Mouse (Mus musculus) spleen, adult 2 months (tissue): ENCODE measurements around the gene Gna14. TPM values are rescaled to one million over a fixed set of nuclear protein-coding genes. Genes with fewer than 3 reads are reported as not detected.

ENCODE experiments used
- DNase-seq, 2 experiments: peaks; one replicate each; pipeline versions ENCODE4 v3.0.0 to v3.0.0-alpha.2; 2012 to 2021; ENCODE audit warnings: low spot score in 2 of 2, low read depth in 1 of 2
- H3K27ac ChIP-seq: fragments of 200-500 bp; 2 replicates; pipeline ENCODE4 v1.5.1; 2012; ENCODE audit warnings: low read length, inconsistent platforms; ENCODE audit not compliant: insufficient read depth
- H3K27me3 ChIP-seq: fragments of 200-500 bp; 2 replicates; pipeline ENCODE4 v1.6.1; 2012; ENCODE audit warnings: mild to moderate bottlenecking, moderate library complexity, low read length, inconsistent platforms; ENCODE audit not compliant: control insufficient read depth, insufficient read depth
- H3K36me3 ChIP-seq: fragments of 200-500 bp; 2 replicates; pipeline ENCODE4 v1.6.1; 2012; ENCODE audit warnings: mild to moderate bottlenecking, low read length, inconsistent platforms; ENCODE audit not compliant: control insufficient read depth, insufficient read depth
- H3K4me1 ChIP-seq: fragments of 200-500 bp; 2 replicates; pipeline ENCODE4 v1.6.1; 2011; ENCODE audit warnings: inconsistent platforms; ENCODE audit not compliant: control insufficient read depth, insufficient read depth, insufficient read length
- H3K4me3 ChIP-seq: fragments of 200-500 bp; 2 replicates; pipeline ENCODE4 v1.5.1; 2011; ENCODE audit warnings: mild to moderate bottlenecking, inconsistent platforms; ENCODE audit not compliant: insufficient read depth, insufficient read length; ENCODE audit errors: extremely low read depth
- CTCF ChIP-seq: fragments of 200-500 bp; IDR thresholded peaks from 2 replicates; pipeline ENCODE4 v1.5.1; 2011; ENCODE audit warnings: mild to moderate bottlenecking, inconsistent platforms; ENCODE audit not compliant: insufficient read depth, insufficient read length, insufficient replicate concordance; ENCODE audit errors: extremely low read depth
- POLR2A ChIP-seq: fragments of 200-500 bp; IDR thresholded peaks from 2 replicates; pipeline ENCODE4 v1.6.1; 2011; ENCODE audit warnings: low read depth, low read length, inconsistent platforms
- WGBS: fragments of 180-500 bp; shearing (Covaris S2); methylation state at CpG from one replicate; pipeline ENCODE4 v1.1.7; 2018; 5-methylcytosine and 5-hydroxymethylcytosine counted together
- polyA plus RNA-seq: library from polyadenylated mRNA; depleted of rRNA; stranded (reverse); fragments of >200 nt; gene quantifications from 2 replicates; pipeline ENCODE4 v1.2.3, GENCODE M21; 2012

Gna14 gene
- polyA plus RNA-seq, 1 experiment, result 0.74 TPM

- no peak for DNase-seq
- Histone ChIP-seq H3K4me3 (no peak overlapping the region), H3K36me3 (peaks cover 4% of the 10 kb centered on the region; the same call in 1 of the 2 replicates), H3K27ac (no peak overlapping the region), H3K4me1 (no peaks in the 10 kb centered on the region), H3K27me3 (no peaks in the 10 kb centered on the region)
- TF ChIP-seq CTCF, result no peak
- no peak for TF ChIP-seq POLR2A
- 89% methylated on average over 6 of the region's 6 CpGs for WGBS
These were observed 172.1 kb downstream of the Gna14 start for GRCm38 (mm10) chr19:16607634-16608033.

DNA sequence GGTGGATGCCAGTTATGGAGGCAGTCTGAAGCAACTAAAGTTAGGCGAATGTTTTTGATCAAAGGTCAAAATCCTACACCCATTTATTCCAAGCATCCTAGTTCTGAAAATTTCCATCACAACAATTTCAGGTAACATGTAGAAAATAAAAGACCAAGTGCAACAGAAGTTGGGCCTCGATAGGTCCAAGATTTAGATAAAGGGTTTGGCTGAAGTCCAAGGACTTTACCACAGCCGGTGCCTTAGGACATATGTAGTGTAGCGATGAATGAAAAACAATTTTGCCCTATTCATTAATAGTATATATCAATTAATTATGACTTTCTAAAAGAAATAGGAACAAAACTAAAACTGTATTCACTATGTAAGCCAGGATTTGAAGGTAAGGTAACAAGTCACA lies 187.6 kb downstream of the Gna14 start:
- no peak overlapping the region for H3K4me3 ChIP-seq
- peaks cover 1% of the 10 kb centered on the region; the same call in 1 of the 2 replicates for H3K36me3 ChIP-seq
- no peaks in the 10 kb centered on the region for H3K27me3 ChIP-seq
- no peak for DNase-seq
- 83% methylated on average over 4 of the region's 4 CpGs for WGBS
- H3K4me1 ChIP-seq, result no peaks in the 10 kb centered on the region
- no peak overlapping the region for H3K27ac ChIP-seq
- no peak for TF ChIP-seq CTCF
- no peak for TF ChIP-seq POLR2A

DNA sequence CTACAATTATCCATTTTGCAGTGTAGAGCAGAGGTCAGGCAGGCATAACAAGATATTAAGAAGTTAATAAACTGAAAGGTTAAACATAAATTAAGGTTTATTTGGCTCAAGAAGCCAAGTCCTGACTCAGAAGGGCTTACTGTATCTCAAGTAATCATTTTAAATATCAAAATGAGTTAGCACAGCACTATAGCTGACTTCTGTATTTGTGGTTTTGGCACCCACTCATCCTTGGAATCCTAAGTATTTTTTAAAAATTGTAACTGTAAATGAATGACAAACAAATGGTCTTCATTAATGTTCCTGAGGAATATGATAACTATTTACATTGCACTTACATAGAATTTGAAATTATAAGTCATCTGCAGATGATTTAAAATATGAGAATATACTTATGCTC lies 189.4 kb downstream of the Gna14 start:
- TF ChIP-seq CTCF, result no peak
- TF ChIP-seq POLR2A, result no peak
- no peak for DNase-seq

DNA sequence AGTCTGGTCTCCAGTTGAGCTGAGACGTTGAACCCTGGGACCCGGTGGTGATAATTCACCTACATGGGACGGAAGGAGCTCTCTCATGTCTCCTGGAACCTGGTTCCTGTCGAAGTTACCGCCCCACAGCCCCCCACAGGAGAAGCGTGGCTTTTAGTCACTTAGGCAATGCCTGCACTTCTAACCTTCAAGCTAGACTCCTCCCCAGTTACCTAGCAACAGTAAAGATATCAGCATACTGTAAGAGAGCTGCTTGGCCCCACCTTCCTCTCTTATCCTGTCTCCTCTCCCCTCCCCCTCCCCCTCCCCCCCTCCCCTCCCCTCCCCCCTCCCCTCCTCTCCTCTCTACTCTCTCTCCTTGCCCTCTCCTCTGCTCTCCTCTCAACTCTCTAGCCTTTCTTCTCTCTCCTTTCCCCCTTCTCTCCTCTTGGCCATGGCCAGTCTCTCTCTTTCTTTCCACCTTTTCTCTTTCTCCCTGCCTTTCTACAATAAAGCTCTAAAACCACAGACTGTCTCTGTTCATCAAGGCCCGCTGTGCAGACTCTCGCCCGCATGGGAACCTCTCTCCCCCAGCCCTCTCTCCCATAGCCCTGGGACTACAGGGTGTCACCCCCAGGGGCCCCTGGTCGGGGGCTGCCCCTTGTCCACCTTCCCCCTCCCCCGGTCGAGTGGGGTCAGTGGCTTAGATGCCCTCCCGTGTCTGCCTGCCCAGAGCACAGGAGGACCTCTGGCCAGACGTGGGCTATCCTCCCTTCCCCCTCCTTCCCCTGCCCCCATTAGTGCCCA lies 190.2 kb downstream of the Gna14 start:
- H3K36me3 ChIP-seq, result 0 out of 2 replicates have a peak, but pooled peaks cover 1% of the 10 kb centered on the region
- 68% methylated on average over 14 of the region's 14 CpGs for WGBS
- H3K27me3 ChIP-seq, result no peaks in the 10 kb centered on the region
- TF ChIP-seq CTCF, result no peak
- TF ChIP-seq POLR2A, result no peak
- H3K27ac ChIP-seq, result no peak overlapping the region
- H3K4me3 ChIP-seq, result no peak overlapping the region
- H3K4me1 ChIP-seq, result no peaks in the 10 kb centered on the region
- no peak for DNase-seq

More for the DNA sequence above, 189.4 kb downstream of the Gna14 start:
- Histone ChIP-seq H3K4me3 (no peak overlapping the region), H3K27me3 (no peaks in the 10 kb centered on the region), H3K4me1 (no peaks in the 10 kb centered on the region), H3K27ac (no peak overlapping the region), H3K36me3 (0 out of 2 replicates have a peak, but pooled peaks cover under 1% of the 10 kb centered on the region)
